Mouse (Mus musculus) C3H10T1/2 (cell line): ENCODE measurements around the gene Scg3. TPM values are rescaled to one million over a fixed set of nuclear protein-coding genes. Genes with fewer than 3 reads are reported as not detected.

Experiments used
- polyA plus RNA-seq, 2 experiments: library from polyadenylated mRNA; unstranded; fragments of >200 nt; fragmentation: generic; extraction: Trizol; gene quantifications; one replicate each; pipeline ENCODE4 v1.2.1; 2012; ENCODE audit warnings: missing spikeins in 2 of 2

Gene Scg3
- not detected for polyA plus RNA-seq

DNA sequence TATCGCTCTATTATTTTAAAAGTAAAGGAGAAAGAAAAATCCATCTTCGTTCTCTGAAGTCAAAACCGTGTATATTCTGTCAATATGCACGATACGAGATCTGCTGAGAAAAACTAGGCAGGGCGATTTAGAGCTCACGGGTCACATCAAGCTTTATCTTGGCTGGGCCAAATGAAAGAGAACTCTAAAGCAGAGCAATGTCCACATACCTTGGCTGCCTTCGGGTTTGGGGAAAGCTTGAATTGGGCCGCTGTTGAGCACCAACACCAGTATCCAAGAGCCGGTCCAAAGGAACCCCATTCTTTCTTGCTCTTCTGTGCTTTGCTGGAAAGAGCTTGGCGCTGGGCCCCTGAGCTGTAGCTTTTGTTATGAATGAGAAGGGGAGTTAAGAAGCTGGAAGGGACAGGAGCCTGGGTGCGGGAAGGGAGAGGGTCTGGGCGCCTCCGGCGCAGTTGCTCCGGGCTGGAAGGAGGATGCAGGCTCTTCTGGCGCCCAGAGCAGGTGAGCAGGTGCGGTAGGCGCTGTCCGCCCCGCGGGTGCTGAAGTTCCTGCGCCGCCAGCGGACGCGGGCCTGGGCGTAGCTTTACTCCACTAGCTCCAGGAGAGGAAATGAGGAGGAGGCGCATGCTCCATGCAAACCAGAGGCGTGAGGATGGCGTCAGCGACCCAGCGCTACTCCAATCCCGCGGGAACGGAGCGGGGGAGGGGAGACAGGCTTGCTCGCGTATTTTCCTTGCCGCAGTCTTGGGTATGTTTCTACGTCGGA lies at the start of gene Scg3:
Gene Scg3 (minus strand): TSS at position 631 of the 766 bp plus-strand sequence.

GRCm38 (mm10) chr9:75625556-75626307 lies 58.1 kb downstream of the Scg3 start, which contains the start of gene Lysmd2:
Lysmd2 (plus strand) TSS chr9:75625741.

GRCm38 (mm10) chr9:75610571-75611493 lies 73.0 kb downstream of the Scg3 start, which contains the start of gene Tmod2:
Tmod2 (minus strand) TSS chr9:75611325.

Other genes starting within 250 kb of the Scg3 start
- gene Leo1, start 242.5 kb downstream of the Scg3 start, polyA plus RNA-seq, result 10 to 100 TPM in 1 of 2 experiments, 1 to 10 TPM in 1; 2.5 to 13.8 TPM
- 10 to 100 TPM in 1 of 2 experiments, 1 to 10 TPM in 1; 1.2 to 23.0 TPM for gene Tmod3, start 124.4 kb downstream of the Scg3 start, polyA plus RNA-seq
- under 1 TPM; 0.11 to 0.39 TPM for gene Tmod2, start 72.7 kb downstream of the Scg3 start, polyA plus RNA-seq
- gene Lysmd2, start 58.3 kb downstream of the Scg3 start, polyA plus RNA-seq, result 10 to 100 TPM in 1 of 2 experiments, 1 to 10 TPM in 1; 6.3 to 23.8 TPM
- gene Bmp5, start 91.3 kb upstream of the Scg3 start, polyA plus RNA-seq, result not detected